Mouse (Mus musculus): ENCODE results near the gene Fabp7. TPM values are rescaled to one million over a fixed set of nuclear protein-coding genes. Genes with fewer than 3 reads are reported as not detected.

Gene Fabp7
- total RNA-seq (2023): 1 to 10 TPM; 1.2 to 1.5 TPM

DNA sequence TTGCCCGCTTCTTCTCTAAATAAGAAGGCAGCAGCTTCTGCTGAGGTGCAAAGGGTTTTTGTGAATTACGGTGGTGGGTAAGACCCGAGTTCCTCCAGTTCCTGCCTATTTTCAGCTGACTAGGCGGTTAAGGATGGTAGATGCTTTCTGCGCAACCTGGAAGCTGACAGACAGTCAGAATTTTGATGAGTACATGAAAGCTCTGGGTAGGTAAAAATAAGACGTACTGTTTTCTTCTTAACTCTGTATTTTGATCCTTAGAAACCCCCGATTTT is at the start of gene Fabp7:
TSS of gene Fabp7 (plus strand) at position 6 of the 275 bp plus-strand sequence.

DNA sequence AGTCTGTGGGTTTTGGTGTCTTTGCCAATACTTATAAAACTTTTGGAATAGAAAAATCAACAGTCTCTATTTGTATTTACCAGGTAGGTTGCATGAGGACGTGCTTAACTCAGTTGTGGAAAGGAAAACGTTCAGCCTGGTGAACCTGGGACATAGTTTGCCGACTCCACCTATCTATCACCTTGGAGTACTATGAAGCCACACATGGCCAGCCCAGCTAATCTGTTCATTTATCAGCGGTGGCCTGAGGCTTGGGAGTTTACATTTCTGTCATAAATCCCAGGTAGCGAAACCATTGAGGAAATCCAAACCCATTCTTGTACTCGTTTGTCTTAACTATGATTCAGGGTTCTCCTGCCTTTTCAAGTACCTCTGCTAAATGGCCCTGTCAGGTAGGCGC is 9.3 kb downstream of the Fabp7 start, which contains the start of gene Smpdl3a:
TSS of gene Smpdl3a (plus strand) at position 318 of the 400 bp plus-strand sequence.

Other genes with a start within 250 kb of the Fabp7 start
- 1 to 10 TPM; 5.4 to 9.6 TPM for gene Pkib, start 152.9 kb upstream of the Fabp7 start, total RNA-seq (2023)
- gene Smpdl3a, start 9.5 kb downstream of the Fabp7 start, total RNA-seq (2023): 100 to 1,000 TPM; 333 to 401 TPM